Mouse (Mus musculus): Measurements from ENCODE around the gene Obscn.

The Obscn gene

GRCm38 (mm10) chr11:59058025-59058424, 78.2 kb downstream of the Obscn start:
- peak; percentile 42 for DNase-seq (ENCODE audit: low read depth, low spot score)

GRCm38 (mm10) chr11:59051031-59051430, 85.2 kb downstream of the Obscn start:
- no peak for DNase-seq (ENCODE audit: low read depth, low spot score)

DNA sequence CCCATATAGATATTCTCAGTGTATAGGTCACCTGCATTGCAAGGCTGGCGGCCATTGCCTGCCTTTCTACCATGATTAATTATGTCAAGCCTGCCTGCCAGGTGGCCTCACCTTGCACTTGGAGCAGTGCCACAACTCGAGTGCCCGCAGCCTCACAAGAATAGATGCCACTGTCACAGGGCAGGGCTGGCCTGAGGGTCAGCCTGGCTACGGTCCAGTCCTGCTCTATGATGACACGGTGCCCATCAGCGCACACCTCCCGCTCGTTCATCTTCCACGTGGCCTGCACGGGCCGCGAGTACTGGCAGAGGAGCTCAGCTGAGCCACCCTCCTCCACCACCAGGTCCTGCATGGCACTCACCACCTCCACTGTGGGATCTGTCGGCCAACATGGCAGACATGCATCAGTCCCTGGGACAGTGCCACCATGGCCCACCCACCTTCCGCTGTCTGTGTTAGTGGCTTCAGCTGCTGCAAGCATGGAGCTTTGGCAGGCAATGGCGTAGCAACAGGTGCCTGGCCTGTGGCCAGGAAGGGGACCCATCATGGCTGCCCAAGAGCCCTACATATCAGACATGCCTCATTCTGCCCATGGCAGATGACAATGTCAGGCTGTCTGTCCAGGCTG, 91.4 kb downstream of the Obscn start:
- peak; percentile 31 for DNase-seq (ENCODE audit: low read depth, low spot score)

- no peak for DNase-seq (ENCODE audit: low read depth, low spot score)
Measured at GRCm38 (mm10) chr11:59029003-59029402, 107.2 kb downstream of the Obscn start.

- DNase-seq (ENCODE audit: low read depth, low spot score) = no peak
Measured at GRCm38 (mm10) chr11:59026411-59026810, 109.8 kb downstream of the Obscn start.

GRCm38 (mm10) chr11:59015052-59015451, 121.2 kb downstream of the Obscn start:
- DNase-seq (ENCODE audit: low read depth, low spot score) = peak; percentile 79

GRCm38 (mm10) chr11:59002327-59003079, 133.7 kb downstream of the Obscn start:
- DNase-seq (ENCODE audit: low read depth, low spot score) = no peak

- peak; percentile 73 for DNase-seq (ENCODE audit: low read depth, low spot score)
Measured at GRCm38 (mm10) chr11:59000635-59001034, 135.6 kb downstream of the Obscn start.

DNA sequence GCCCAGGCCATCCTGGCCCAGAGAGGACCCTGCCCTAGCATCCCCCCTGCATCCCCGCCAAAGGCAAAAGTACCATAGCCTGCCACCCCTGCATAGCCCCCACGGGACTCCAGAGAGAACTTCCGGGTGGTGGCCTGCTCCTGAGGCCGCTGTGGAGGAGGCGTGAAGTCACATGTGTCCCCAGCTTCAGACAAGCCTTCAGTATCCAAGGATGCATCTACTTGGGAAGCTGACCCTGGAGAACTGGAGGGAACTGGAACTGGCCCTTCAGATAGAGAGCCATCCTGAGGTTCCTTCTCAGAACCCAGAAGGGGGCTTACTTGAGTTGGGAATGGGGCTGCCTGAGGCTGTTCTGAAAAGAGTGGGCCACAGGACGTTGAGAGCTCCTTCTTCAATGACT, 136.4 kb downstream of the Obscn start:
- DNase-seq (ENCODE audit: low read depth, low spot score) = no peak

- DNase-seq (ENCODE audit: low read depth, low spot score) = no peak
Measured at GRCm38 (mm10) chr11:58999158-58999557, 137.0 kb downstream of the Obscn start.

DNA sequence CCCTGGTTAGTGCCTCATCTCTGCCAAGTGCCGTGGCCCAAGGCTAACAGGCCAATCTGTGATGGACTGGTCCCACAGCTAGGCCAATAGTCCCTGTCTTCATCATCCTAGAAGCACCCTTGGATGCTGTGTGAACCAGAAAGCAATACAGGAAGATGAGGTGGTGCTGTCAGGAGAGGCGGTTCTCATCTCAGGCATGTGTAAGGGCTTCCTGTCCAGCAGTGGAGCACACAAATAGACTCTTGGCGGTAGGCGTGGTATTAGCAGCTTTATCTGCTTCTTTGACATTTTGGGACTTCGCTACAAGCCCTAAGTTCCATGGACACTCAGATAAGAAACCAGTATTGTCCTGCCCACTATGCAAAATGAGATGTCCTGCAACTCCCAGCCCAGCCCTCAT, 138.7 kb downstream of the Obscn start:
- DNase-seq (ENCODE audit: low read depth, low spot score) = no peak

DNA sequence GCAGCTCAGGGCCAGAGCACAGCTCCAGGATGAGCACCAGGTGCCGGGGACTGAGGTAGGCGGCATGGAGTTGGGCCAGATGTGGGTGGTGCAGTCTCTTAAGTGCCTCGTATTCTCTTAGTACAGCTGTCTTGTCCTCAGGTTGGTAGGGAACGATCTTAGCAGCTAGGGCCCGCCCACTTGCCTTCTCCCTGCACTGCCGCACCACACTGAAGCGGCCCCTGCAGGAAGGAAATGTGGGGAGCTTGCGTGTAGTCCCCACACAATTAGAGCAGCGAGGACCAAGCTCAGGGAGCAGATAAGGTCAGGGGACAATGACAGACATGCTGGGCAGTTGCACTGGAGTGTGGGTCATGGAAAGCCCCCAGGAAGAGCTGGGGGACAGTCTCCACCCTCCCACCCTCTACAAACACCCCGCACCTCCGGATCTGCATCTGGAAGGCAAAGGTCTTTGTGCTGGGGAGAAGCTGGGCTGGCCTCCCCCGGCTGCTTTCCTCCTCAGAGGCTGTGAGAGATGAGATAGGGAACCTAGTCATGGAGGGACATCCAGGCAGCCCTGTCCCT, 140.3 kb downstream of the Obscn start:
- DNase-seq (ENCODE audit: low read depth, low spot score) = peak; percentile 70

GRCm38 (mm10) chr11:58995061-58995806, 141.0 kb downstream of the Obscn start:
- no peak for DNase-seq (ENCODE audit: low read depth, low spot score)

- peak; percentile 60 for DNase-seq (ENCODE audit: low read depth, low spot score)
Measured at GRCm38 (mm10) chr11:58994337-58994826, 141.8 kb downstream of the Obscn start.

- no peak for DNase-seq (ENCODE audit: low read depth, low spot score)
Measured at GRCm38 (mm10) chr11:58993091-58993670, 143.0 kb downstream of the Obscn start.

DNA sequence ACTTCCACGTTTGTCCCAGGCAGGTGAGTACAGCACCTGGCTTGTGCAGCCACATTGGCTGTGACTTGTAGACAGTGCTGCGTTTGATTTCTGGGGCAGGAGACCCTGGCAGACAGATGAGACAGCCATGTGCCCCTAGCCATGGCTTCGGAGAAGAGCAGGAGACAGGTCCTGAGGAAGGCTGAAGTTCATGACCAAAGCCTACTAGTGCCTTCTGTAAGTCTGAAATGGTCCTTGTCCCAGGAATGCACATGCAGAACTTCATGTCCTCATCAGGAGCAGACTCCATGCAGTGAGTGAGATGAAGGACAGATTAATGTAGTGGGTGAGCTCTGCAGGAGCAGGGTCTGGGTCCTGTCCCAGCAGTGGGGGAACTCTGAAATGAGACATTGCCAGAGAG, 144.3 kb downstream of the Obscn start:
- DNase-seq (ENCODE audit: low read depth, low spot score) = no peak

DNA sequence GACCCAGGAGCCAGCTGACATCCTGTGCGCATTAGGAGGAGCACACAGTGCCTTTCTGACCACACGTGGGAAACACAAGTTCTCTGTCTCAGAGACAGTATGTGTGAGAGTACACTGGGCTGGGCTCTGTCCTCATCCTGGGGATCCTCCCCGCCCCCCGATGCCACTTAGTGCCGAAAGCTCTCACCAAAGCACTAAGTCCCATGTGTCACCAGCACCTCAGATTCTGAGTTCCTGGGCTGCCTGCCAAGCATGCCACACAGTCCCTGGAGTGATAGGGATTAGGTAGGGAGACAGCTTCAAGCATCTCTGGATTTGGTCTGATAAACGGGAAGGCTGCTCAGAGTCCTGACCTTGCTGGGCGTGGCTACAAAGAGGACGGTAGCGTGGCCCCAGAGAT, 145.4 kb downstream of the Obscn start:
- peak; percentile 54 for DNase-seq (ENCODE audit: low read depth, low spot score)

- no peak for DNase-seq (ENCODE audit: low read depth, low spot score)
Measured at GRCm38 (mm10) chr11:58990141-58990540, 146.1 kb downstream of the Obscn start.

- no peak for DNase-seq (ENCODE audit: low read depth, low spot score)
Measured at GRCm38 (mm10) chr11:58989166-58989565, 147.0 kb downstream of the Obscn start.

DNA sequence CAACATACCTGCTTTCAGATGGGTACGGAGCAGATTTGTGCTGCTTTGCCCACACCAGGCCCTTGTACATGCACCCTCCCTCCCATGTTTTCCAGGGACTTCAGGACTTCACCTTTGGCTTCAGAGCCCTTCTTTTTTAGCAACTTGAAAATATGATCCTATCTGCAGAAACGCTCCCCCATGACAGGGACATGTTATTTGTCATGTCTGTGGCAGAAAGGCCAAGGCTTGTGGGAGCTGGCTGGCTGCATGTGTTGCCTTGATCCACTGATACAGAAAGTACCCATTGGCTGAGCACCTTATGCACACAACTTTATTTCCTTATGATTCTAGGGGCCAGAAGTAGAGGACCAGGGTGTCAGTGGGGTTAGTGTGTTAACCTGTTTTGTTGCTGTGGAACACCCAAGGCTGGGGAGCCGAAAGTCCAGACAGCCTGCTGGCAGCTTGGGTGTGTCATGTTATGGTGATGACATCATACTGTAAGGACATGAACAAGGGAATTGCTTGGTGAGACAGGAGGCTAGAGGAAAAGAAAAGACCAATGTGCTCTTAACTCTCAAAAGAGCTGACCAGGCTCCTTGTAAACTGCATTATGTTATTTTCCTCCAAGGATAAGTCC, 150.8 kb downstream of the Obscn start:
- no peak for DNase-seq (ENCODE audit: low read depth, low spot score)

GRCm38 (mm10) chr11:58984657-58985056, 151.5 kb downstream of the Obscn start:
- DNase-seq (ENCODE audit: low read depth, low spot score) = peak; percentile 32
